Mouse (Mus musculus) spleen, adult 2 months (tissue): ENCODE results near the gene Upp1. TPM values are rescaled to one million over a fixed set of nuclear protein-coding genes. Genes with fewer than 3 reads are reported as not detected.

Experiments used
- DNase-seq, 2 experiments: peaks; one replicate each; pipeline versions ENCODE4 v3.0.0 to v3.0.0-alpha.2; 2012 to 2021; ENCODE audit warnings: low spot score in 2 of 2, low read depth in 1 of 2
- H3K27ac ChIP-seq: fragments of 200-500 bp; 2 replicates; pipeline ENCODE4 v1.5.1; 2012; ENCODE audit warnings: low read length, inconsistent platforms; ENCODE audit not compliant: insufficient read depth
- H3K27me3 ChIP-seq: fragments of 200-500 bp; 2 replicates; pipeline ENCODE4 v1.6.1; 2012; ENCODE audit warnings: mild to moderate bottlenecking, moderate library complexity, low read length, inconsistent platforms; ENCODE audit not compliant: control insufficient read depth, insufficient read depth
- H3K36me3 ChIP-seq: fragments of 200-500 bp; 2 replicates; pipeline ENCODE4 v1.6.1; 2012; ENCODE audit warnings: mild to moderate bottlenecking, low read length, inconsistent platforms; ENCODE audit not compliant: control insufficient read depth, insufficient read depth
- H3K4me1 ChIP-seq: fragments of 200-500 bp; 2 replicates; pipeline ENCODE4 v1.6.1; 2011; ENCODE audit warnings: inconsistent platforms; ENCODE audit not compliant: control insufficient read depth, insufficient read depth, insufficient read length
- H3K4me3 ChIP-seq: fragments of 200-500 bp; 2 replicates; pipeline ENCODE4 v1.5.1; 2011; ENCODE audit warnings: mild to moderate bottlenecking, inconsistent platforms; ENCODE audit not compliant: insufficient read depth, insufficient read length; ENCODE audit errors: extremely low read depth
- CTCF ChIP-seq: fragments of 200-500 bp; IDR thresholded peaks from 2 replicates; pipeline ENCODE4 v1.5.1; 2011; ENCODE audit warnings: mild to moderate bottlenecking, inconsistent platforms; ENCODE audit not compliant: insufficient read depth, insufficient read length, insufficient replicate concordance; ENCODE audit errors: extremely low read depth
- POLR2A ChIP-seq: fragments of 200-500 bp; IDR thresholded peaks from 2 replicates; pipeline ENCODE4 v1.6.1; 2011; ENCODE audit warnings: low read depth, low read length, inconsistent platforms
- WGBS: fragments of 180-500 bp; shearing (Covaris S2); methylation state at CpG from one replicate; pipeline ENCODE4 v1.1.7; 2018; 5-methylcytosine and 5-hydroxymethylcytosine counted together
- polyA plus RNA-seq: library from polyadenylated mRNA; depleted of rRNA; stranded (reverse); fragments of >200 nt; gene quantifications from 2 replicates; pipeline ENCODE4 v1.2.3, GENCODE M21; 2012

The Upp1 gene
- polyA plus RNA-seq, 1 experiment, result 3.0 TPM

DNA sequence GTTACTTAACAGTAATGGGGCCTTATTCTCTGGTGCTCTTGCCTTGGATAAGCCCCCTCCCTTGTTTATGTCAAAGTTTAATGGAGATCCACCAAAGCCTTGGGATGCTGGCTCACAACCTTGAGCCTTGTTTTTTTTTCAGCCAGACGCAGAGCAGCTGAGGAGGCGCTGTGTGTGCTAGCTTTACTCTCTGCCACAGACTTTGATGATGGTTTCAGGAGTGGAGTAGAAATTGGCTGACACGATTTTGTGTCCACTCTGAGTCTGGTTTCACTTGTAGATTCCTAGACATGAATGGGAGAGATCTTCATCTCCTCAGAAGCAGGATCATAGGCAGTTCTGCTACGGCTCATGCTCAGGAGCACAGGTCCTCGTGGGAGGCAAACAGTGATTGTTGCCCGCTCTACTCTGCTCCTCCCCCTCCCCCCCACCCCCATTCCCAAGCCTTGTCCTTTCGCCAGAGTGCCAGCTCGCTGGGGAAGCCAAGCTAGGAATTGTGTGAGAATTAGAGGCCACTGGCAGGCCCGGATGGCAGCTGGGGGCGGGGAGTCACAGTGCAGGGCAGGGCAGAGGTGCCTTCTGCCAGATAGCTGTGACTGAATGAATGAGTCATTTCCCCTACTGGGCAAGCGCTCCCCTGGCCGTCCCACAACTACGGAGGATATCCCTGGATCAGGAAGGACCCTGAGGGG, 399 bp upstream of the Upp1 start:
- no peaks in the 10 kb centered on the region for H3K36me3 ChIP-seq
- no peak for TF ChIP-seq POLR2A
- TF ChIP-seq CTCF, result no peak
- H3K4me3 ChIP-seq, result no peak overlapping the region
- 20% methylated on average over 13 of the region's 13 CpGs for WGBS
- H3K27ac ChIP-seq, result no peak overlapping the region
- no peak for DNase-seq
- H3K4me1 ChIP-seq, result no peaks in the 10 kb centered on the region
- H3K27me3 ChIP-seq, result peaks cover 6% of the 10 kb centered on the region

- TF ChIP-seq POLR2A, result no peak
- no peak for TF ChIP-seq CTCF
- WGBS, result 2% methylated on average over 40 of the region's 40 CpGs
- H3K27me3 ChIP-seq, result peaks cover 6% of the 10 kb centered on the region; the same call in 1 of the 2 replicates
- H3K4me3 ChIP-seq, result no peak overlapping the region; the same call in 1 of the 2 replicates
- H3K27ac ChIP-seq, result no peak overlapping the region
- no peaks in the 10 kb centered on the region for H3K36me3 ChIP-seq
- DNase-seq, result no peak
- H3K4me1 ChIP-seq, result no peaks in the 10 kb centered on the region
Measured at GRCm38 (mm10) chr11:9118421-9119121, 668 bp downstream of the Upp1 start.

GRCm38 (mm10) chr11:9119231-9120020, 1.5 kb downstream of the Upp1 start:
- Histone ChIP-seq H3K27ac (no peak overlapping the region), H3K4me3 (no peak overlapping the region), H3K4me1 (no peaks in the 10 kb centered on the region), H3K27me3 (peaks cover 6% of the 10 kb centered on the region; the same call in 1 of the 2 replicates), H3K36me3 (no peaks in the 10 kb centered on the region)
- TF ChIP-seq POLR2A (no peak), CTCF (no peak)
- DNase-seq, result no peak
- 29% methylated on average over 22 of the region's 22 CpGs for WGBS

GRCm38 (mm10) chr11:9122315-9122714, 4.4 kb downstream of the Upp1 start:
- TF ChIP-seq POLR2A (no peak), CTCF (no peak)
- H3K36me3 ChIP-seq, result no peaks in the 10 kb centered on the region
- peaks cover 6% of the 10 kb centered on the region; the same call in 1 of the 2 replicates for H3K27me3 ChIP-seq
- H3K4me3 ChIP-seq, result no peak overlapping the region
- no peaks in the 10 kb centered on the region for H3K4me1 ChIP-seq
- 74% methylated on average over 4 of the region's 4 CpGs for WGBS
- no peak overlapping the region for H3K27ac ChIP-seq
- no peak for DNase-seq

GRCm38 (mm10) chr11:9126373-9127107, 8.6 kb downstream of the Upp1 start:
- Histone ChIP-seq H3K4me3 (no peak overlapping the region), H3K4me1 (no peaks in the 10 kb centered on the region), H3K36me3 (no peaks in the 10 kb centered on the region), H3K27me3 (no peaks in the 10 kb centered on the region), H3K27ac (no peak overlapping the region)
- no peak for DNase-seq
- no peak for TF ChIP-seq CTCF
- no peak for TF ChIP-seq POLR2A
- 43% methylated on average over 5 of the region's 5 CpGs for WGBS

DNA sequence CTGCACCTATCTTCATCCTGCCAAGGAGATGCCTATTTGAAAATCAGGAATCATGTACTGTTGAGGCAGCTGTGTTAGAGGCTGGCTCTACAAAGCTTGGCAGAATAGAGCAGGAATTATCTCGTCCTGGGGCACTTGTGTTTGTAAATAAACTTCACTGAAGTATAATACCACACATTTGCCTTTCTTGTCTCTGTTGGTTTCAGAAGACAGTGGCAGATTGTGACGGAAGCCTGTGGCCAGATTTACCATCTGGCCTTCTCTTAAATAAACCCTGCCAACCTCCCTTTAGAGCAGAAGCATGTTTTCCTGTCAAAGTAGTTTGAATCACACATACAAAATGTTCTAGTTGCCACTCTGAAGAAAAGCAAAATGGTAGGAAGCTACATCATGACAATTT, 10.2 kb downstream of the Upp1 start:
- WGBS, result 63% methylated on average over 2 of the region's 2 CpGs
- no peaks in the 10 kb centered on the region for H3K4me1 ChIP-seq
- no peak overlapping the region for H3K4me3 ChIP-seq
- H3K27me3 ChIP-seq, result no peaks in the 10 kb centered on the region
- DNase-seq, result no peak
- TF ChIP-seq CTCF (no peak), POLR2A (no peak)
- no peaks in the 10 kb centered on the region for H3K36me3 ChIP-seq
- no peak overlapping the region for H3K27ac ChIP-seq
